Mouse (Mus musculus) liver, adult 10 weeks (tissue): ENCODE data around the gene Dnajb8. TPM values are rescaled to one million over a fixed set of nuclear protein-coding genes. Genes with fewer than 3 reads are reported as not detected.

Source experiments
- polyA plus RNA-seq: library from polyadenylated mRNA; stranded (reverse); fragments of 350-450 nt; fragmentation: Illumina TruSeq; extraction: RNeasy Lipid Tissue Mini Kit (QIAGEN cat#74804); gene quantifications from one replicate; pipeline ENCODE4 v1.2.3, GENCODE M21; 2014; ENCODE audit warnings: low read depth, low replicate concordance

Gene Dnajb8
- polyA plus RNA-seq: not detected

GRCm38 (mm10) chr6:88221968-88222367 is at the start of gene Dnajb8:
Gene Dnajb8 (plus strand): TSS chr6:88222268.

GRCm38 (mm10) chr6:88193433-88194052 is 28.5 kb upstream of the Dnajb8 start, which contains the start of gene Gata2:
Gene Gata2 (plus strand): TSS chr6:88193891.

Other genes starting within 250 kb of the Dnajb8 start
- gene H1fx, start 240.6 kb upstream of the Dnajb8 start, polyA plus RNA-seq: not detected
- gene Rab7, start 177.0 kb upstream of the Dnajb8 start, polyA plus RNA-seq: 201 TPM
- gene Rpn1, start 137.8 kb upstream of the Dnajb8 start, polyA plus RNA-seq: 89.0 TPM
- gene Gata2, start 28.4 kb upstream of the Dnajb8 start, polyA plus RNA-seq: 0.26 TPM
- gene Eefsec, start 224.3 kb downstream of the Dnajb8 start, polyA plus RNA-seq: 4.9 TPM
- gene Ruvbl1, start 243.1 kb downstream of the Dnajb8 start, polyA plus RNA-seq: 5.1 TPM